Mouse (Mus musculus) right cerebral cortex, postnatal 4 days (tissue): Measurements from ENCODE around the gene Klhl26.

Experiments
- DNase-seq: peaks from one replicate; pipeline ENCODE4 v3.0.0-alpha.2; 2022

Gene Klhl26

DNA sequence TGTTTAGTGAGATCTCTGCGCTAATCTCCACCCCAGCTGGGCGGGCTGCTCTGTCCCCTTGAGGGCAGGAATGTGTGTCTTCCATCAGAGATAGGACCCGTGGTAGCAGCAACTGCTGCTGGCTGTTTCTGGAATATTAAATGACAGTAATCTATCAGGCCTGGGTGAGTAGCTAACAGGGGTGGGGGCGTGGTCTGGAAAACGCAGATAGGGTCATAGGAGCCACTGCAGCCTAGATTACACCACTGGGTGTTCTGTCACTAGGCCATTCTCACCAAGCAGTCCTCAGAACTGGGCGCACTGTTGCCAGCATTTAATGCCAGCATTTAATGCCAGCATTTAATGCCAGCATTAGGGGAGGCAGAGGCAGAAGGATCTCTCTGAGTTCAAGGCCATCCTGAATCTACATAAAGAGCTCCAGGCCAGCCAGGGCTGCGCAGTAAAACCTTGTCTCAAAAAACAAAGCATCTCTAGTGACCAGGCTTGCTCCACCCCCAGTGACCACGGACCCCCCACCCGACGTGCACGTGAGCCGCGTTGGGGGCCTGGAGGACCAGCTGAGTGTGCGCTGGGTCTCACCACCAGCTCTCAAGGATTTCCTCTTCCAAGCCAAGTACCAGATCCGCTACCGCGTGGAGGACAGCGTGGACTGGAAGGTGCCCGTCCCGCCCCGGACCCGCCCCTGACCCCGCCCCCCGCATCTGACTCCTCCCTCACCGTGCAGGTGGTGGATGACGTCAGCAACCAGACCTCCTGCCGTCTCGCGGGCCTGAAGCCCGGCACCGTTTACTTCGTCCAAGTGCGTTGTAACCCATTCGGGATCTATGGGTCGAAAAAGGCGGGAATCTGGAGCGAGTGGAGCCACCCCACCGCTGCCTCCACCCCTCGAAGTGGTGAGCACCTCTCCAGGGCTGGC lies 23.9 kb upstream of the Klhl26 start:
- DNase-seq = no peak

DNA sequence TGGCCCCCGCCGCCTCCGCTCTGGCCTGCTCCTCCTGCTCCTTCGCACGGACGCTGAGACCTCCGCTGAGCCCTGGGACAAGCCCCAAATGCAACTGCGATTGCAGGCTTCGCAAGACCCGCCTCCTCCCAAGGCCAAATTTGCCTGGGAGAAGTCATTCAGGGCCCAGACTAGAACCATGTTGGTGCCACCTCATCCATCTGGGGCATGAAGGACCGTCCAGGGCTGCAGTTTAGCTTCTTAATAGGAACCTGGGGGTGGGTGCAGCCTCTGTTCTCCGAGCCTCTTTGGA lies 18.9 kb upstream of the Klhl26 start:
- DNase-seq = no peak

DNA sequence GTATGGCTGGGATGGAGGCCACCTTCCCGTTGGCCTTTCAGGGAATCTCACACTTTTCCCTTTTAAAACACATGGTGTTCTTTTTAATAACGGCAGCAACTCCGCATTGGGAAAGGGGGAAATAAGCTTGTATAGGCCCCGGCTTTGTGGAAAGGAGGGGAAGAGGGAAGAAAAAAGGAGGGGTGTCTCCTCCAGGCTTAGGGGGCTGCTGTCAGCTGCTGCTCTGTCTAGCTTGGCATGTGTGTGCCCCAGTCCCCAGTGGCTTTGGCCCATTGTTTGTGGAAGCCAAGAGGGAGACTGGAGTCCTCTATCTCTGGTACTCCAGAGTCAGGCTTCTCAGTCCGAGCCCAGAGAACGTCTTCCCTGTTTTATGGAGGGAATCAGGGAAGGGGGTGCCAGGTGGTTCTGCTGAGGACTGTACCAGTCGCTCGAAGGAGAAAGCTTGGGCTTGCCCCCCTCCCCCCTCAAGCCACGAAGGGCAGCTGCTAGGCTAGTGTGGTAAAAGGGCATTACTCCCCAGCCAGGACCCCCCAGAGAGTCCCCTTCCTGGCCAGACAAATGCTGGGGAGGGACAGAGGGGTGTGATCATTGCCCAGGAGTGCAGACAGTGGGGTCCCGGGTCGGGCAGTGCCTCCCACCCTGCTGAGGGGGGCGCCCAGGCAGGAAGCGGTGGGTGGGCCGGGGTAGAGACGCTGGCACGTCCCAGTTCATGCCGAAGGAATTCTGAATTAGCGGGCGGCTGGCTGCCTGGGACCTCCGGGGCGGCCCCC lies 18.4 kb upstream of the Klhl26 start:
- DNase-seq = no peak

DNA sequence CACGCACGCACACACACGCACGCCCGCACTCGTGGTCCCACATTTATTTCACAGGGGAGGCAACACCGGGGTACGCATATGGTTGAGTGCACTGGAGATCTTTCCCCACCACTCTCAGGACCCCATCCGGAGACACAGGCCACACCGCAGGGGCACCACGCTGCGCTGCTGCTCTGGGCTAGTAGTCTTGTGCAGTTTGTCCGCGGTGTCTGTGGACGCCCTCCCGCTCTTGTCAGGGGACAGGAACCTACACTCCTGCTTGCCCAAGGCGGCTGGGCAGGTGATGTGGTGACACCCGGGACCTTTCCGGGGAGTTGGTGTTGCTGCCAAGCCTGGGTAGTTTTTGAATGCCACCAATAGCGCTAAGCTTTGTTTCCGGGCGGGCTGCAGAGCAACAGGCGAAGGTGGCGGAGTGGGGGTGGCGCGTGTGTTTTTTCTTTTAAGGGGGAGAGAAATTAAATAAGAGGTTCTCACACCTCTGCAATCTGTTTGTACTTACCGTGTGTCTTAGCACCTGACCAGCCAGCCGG lies 17.7 kb upstream of the Klhl26 start:
- DNase-seq = no peak

DNA sequence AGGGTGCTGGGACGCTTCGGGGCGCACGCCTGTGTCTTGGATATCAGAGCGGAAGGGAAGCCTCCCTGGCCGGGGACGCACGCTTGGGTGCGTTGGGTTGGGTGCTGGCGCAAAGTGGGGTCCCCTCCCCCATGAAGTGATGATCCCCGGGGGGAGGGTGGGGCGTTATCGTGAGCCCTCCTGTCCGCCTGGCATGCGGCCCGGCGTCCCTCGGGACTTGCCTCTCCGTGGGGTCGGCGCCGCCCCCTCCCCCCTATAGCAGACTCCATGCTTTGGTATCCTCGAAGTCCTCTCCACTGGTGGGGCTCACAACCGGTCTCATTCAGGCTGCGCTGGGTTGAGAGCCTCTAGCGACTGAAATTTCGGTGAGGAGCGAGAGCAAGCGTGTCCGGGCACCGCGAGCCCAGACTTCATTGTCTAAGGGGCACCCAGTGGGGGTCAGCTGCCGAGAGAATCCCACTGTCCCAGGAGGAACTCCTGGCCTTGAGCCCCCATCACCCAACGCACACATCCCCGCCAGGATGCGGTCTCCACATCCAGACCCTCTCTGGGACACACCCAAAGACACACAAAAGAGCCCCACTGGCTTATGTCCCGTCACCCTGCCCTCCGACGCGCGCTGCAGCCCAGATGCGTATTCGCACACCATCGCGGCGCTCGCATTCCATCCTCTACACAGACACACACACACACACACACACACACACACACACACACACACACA lies 17.1 kb upstream of the Klhl26 start:
- DNase-seq = no peak

DNA sequence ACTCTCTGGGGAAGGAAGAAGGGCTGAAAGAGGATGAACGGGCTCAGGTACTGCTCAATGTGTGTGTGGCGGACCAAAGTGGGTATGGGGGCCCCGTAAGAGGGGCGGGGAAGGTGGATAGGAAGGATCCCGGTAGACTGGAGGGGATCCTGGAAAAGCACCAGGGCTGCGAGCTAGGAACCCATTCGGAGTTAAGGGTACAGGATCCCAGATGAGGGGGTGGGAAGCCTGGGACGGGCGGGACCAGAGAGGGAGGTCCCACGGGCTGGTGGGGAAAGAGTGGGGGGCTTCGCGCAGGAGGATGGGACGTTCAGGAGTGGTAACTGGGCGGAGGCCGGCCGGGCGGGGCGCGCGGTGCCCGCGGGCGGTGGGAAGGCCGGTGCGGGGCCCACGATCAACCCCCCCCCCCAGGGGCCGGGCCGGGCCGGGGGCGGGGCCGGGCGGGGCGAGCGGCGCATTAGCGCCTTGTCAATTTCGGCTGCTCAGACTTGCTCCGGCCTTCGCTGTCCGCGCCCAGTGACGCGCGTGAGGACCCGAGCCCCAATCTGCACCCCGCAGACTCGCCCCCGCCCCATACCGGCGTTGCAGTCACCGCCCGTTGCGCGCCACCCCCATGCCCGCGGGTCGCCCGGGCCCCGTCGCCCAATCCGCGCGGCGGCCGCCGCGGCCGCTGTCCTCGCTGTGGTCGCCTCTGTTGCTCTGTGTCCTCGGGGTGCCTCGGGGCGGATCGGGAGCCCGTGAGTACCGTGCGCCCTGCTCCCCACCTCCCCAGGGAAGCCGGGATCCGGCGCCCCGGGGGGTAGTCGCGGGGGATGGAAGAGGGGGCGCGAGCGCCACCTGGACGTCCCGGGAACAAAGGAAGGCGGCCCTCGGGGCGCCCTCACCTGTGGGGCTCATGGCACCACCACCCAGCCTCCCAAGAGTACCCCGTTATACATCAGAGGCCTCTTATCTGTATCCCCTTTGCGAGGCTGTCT lies 16.2 kb upstream of the Klhl26 start, which contains the start of gene Crlf1:
TSS of gene Crlf1 (plus strand) at position 495 of the 977 bp plus-strand sequence.
- DNase-seq = no peak

DNA sequence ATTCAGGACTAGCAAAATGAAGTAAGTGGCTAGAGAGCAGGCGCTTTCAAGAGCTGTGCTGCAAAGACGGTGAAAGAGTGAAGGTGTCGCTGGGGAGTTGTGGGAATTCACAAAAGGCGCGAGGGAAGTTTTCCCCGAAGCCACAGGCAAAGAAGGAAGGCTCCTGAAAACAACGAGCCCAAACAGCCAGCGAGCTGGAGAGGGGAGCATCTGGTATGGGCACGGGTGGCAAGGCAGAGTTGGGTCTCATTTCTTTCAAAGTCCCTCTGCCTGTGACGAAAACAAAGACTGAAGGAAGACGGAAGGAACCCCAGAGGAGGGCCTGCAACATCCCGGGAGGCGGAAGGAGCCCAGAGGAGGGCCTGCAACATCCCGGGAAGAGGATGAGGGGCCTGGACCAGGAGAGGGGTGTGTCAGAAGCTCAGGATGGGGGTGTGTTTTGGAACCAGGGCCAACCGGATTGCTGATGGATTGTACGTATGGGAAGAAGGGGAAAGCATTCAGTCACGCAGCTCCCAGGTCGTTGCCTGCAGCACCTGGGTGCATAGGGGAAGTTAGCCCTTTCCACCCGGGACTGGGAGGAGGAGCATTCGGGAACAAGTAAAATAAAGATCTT lies 14.2 kb upstream of the Klhl26 start:
- DNase-seq = no peak

DNA sequence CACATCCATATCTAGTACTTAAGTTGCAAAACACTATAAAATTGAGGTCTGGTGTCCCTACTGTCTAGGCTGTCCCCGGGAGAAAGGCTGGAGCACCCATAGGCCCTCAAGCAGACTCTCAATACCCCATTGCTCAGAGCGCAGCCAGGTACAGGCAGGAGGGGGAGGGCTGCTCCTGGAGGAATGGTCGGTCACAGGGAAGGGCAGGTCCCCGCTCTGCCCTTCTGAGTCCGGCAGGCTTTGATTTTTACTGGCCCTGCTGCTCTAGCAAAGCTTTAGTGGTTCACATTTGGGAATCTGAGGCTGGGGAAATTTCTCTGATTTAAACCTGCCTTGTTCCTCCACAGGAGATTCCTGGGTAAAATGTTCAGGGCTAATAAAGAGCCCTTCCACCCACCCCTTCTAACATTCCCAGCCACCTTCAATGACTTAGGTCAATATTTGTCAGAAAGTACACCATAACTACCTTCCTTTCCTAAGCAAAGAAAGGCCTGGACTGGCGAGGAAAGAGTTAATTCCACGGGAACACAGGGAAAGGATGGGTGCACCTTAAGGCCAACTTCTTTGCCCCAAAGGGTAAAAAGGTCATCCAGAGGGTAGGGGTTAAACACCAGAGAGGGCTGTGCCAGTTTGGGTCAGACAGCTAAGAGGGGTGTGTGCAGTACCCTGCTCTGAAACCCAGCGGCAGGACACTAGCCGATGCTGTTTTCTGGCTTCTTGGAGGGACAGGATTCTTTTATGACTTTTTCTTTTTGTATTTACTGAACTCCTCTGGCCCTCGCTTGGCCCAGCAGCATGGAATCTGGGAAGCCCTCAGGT lies 13.5 kb upstream of the Klhl26 start:
- DNase-seq = no peak

DNA sequence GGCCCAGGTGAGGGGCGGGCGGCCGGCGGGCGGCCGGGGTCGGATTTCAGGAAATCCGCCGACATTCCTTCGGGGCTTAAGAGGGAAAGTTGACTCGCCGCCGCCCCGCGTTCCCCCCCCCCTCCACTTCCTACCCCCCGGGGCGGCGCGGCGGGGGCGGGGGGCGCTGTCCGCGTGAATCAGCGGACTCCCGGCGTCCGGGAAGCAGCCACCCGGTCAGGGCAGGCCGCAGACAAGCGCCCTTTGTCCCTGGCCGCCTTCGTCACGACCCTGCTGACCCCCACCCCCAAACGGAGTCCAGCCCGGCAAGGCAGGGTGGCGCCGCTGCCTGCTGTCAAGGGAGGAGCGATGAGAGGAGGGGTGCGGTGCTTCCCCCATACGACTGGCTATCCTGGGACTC lies 12.8 kb upstream of the Klhl26 start:
- DNase-seq = no peak

DNA sequence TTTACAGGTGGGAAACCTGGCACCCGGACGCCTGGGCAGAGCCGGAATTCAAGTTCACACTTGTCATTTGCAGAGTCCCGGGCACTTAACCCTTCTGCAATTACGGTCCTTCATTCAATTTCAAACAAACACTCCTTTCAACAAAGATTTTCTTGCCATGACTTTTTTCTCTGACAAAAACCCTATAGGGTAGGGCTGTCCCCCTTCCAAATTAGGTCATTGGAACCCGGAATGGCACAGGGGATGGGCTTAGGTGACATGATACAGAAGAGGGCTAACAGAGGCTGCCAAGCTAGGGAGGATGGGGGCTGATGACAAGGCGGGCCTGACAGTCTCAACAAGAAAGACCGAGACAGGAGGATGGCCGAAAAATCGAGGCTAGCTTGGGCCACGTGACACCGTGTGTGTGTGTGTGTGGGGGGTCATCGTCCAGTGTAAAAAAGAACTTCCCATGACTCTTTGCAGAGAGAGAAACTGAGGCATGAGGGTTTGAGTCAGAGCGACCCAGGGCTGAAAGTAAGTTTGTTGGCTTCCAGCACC lies 12.2 kb upstream of the Klhl26 start:
- no peak for DNase-seq

DNA sequence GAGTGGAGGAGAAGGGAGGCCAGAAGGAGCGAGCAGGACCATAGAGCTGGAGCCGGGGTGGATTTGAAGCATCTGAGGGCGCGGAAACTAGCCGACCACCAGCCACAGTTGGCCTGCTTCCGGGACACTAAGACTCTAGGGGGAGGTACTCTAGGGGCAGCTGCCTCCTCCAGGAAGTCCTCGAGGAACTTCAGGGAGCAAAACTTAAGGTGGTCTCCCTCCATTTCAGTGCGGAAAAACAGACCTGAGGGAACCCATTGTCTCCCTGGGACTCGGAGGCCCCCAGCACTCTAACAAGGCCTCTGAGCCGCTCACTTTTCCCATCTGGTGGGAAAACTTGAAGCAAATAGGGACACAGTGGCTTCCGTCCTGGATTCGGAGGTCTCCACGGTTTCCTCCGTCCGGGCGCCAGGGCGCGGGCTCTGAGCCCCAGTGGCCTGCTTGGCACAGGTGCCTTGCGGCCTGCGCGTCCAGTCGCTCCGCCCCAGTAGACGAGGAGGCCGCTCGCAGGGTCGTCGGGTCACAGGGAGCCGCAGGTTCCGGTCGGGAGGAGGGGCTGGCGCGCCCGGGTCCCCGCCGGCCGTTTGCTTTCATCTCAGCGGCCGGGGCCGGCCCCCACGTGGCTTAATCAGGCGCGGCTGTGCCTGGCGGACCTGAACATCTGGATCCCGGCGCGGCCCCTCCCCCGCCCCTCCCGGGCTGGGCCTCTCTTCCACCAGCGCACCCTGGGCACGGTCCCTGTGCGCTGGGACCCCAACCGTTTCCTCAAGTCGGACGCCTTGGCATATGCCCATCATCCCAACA lies 11.4 kb upstream of the Klhl26 start:
- no peak for DNase-seq

DNA sequence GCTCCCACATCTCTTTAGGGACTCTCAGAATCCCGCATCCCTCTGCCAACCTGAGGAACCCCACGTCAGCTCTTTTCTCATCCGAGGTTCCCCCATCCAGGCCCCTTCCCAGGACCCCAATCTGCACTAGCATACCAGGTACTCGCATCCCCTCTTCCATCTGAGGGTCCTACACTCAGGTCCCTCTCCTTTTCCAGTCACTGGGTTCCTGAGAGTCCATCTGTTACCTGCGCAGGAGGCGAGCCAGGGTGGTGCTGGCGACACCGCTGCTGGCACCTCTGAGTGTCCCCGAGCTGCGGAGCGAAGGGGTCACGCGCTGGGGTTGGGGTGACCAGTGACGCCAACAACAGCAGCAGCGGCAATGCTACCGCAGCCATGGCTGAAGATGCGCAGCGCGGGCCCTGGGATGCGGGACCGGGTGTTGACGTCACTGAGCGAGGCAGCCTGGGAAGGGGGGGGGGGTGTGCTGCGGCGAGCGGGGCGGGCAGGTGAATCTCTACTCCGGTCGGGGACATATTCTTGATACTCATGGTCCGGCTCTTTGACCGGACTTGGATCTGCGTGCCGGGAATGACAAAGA lies 10.3 kb upstream of the Klhl26 start, which contains the start of gene Tmem59l:
TSS of gene Tmem59l (minus strand) at position 418 of the 580 bp plus-strand sequence.
- peak; percentile 67 for DNase-seq

DNA sequence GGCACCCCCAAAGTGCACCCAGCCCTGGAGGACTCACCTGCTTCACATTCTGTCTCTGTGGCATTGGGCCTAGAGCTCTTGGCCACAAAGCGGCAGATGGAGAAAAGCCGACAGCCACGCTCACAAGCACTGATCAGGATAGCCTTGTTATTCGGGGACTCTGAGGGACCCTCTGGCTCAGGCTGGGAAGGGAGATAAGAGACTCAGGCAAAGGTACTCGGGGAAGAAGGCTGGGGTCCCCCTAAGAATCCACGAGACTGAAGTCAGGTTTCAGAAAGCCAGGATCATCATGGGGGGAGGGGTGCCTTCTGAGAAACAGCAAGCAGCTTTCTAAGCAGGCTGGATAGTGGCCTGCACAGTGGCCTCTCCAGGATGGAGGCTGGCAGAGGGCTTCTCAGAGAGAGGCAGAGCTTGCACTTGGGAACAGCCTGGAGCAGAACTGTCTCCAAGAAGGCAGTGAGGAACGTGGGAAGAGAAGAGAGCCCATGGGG lies 9.5 kb upstream of the Klhl26 start:
- DNase-seq = no peak

DNA sequence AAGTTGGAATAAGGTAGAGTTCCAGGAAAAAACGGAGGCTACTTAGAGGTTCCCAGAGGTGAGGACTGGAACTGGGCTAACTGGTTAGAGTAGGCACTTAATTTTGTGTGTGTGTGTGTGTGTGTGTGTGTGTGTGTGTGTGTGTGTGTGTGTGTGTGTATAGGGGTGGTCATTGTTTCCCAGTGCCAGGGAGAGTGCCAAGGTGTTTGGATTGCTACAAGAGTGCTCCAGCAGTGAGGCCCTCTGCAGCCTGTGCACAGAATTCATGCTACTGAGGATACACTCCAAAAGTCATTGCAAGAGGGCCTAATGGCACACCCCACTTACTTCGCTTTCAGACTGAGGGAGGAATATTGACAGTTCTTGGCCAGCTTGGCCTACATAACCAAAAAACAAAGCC lies 6.2 kb upstream of the Klhl26 start:
- DNase-seq = no peak

DNA sequence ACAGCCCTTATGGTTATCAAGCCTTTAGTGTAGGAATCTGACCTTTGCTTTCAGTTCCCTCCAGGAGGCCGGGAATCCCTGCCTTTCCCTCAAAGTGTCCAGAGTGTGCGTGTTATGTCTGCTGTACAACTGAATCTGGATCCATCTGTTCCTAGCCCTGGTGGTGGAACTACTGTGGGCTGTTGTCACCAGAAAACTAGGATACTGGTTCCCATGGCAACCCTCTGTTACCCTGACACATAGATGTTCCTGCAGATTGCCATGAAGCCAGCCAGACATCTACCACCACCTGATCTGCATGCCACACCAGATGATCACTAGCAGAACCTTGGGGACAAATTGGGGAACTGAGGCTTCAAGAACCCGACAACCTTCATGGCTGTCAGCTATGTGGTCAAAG lies 5.1 kb upstream of the Klhl26 start:
- DNase-seq = no peak

DNA sequence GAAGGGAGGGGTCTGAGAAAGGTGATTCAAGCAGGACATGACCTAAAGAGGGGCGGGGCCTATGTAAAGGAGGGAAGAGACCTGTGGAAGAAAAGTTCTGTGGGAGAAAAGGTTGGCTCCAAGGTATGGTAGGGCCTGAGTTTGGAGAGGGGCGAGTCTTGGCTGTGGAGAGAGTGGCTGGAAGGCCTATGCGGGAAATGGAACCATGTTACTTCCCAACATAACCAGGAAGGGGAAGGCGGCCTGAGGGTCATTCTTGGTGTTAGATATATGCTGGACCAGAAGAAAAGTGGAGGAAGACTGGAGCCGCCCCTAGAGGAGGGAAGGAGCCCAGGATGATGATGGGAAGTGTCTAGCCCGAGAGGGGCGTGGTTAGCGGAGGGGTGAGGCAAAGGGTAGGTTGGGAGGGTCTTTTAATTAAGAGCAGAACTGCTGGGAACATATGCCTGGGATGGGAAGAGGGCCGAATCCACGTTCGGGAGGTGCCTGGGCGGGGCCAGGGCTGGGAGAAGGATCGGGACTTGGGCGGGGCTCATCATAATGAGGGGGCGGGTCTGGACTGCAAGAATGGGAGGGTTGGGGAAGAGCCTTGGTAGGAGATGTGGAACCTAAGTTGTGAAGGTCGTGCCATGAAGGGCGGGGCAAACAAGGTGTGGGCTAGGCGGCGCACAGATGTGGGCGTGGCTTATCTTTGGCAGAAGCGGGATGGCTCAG lies 658 bp upstream of the Klhl26 start:
- no peak for DNase-seq

DNA sequence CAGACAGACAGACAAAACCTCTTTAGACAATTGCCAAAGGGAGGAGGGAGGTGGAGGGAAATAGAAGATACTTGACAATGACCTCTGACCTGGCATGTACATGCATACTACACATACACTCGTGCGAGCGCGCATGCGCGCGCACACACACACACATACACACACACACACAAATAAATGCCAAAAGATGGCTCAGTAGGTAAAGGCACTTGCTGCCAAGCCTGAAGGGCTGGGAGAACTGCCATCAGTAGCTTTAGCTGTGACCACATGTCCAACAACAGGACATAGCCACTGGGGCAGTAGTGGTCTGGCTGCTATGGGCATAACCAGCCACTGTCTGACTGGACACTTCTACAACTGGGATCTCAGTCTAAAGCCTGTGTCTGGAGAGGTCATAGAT lies 4.9 kb downstream of the Klhl26 start:
- DNase-seq = no peak

DNA sequence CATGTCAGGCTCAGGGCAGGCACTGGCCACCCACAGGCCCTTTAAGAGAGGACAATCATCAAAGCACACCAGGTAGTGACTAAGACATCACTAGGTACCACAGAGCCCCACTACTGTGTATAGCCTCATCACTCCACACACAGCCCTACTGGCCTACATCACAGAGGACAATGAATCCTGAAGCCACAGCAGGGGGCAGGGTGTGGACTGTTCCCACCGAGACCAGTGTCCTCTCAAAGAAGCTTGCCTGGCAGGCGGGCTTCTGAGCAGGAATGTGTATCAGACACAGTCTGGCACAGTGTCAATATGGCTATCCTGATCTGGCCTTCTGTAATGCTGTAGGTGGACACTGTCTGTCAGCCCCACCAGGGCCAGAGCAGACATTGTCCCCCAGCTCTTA lies 6.8 kb downstream of the Klhl26 start:
- DNase-seq = no peak
